Mouse (Mus musculus) heart, adult 11 months (tissue): Measurements from ENCODE around the gene Gm16429.
"Not testable (repeated sequence)": the region's sequence is repeated elsewhere in the genome, so short reads cannot be mapped to it uniquely, and the experiment has no call there.

Experiments
- DNase-seq: peaks from one replicate; pipeline ENCODE4 v3.0.0; 2022

The Gm16429 gene

GRCm38 (mm10) chr5:93928952-93929351 is at the start of gene Gm16429:
TSS of gene Gm16429 (minus strand) at chr5:93929052.
- not testable (repeated sequence) for DNase-seq
